Mouse (Mus musculus): ENCODE measurements around the gene Ppp1r36.
A peak's percentile ranks its signal among the peaks of the same experiment; 100 is the strongest.
"Not testable (repeated sequence)": the region's sequence is repeated elsewhere in the genome, so short reads cannot be mapped to it uniquely, and the experiment has no call there.

The Ppp1r36 gene

GRCm38 (mm10) chr12:76448127-76448526, 30.8 kb downstream of the Ppp1r36 start:
- DNase-seq (ENCODE audit: low spot score), result no peak

DNA sequence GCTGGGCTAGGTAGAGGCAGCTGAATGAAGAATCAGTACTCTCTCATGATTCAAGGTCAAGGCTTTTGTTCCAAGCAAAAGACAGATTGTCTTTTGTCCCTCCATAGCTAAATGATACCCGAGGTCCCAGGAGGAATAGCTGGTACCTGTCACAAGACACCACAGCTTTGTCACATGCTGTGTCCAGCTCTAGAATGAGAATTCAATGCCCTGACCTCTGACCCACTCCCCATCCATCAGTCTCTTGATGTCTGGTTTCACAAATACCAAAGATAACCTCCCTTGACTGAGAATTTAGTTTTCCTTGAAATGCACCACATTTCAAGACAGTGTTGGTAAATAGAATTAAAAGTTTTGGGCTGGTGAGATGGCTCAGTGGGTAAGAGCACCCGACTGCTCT, 34.9 kb downstream of the Ppp1r36 start:
- DNase-seq (ENCODE audit: low spot score), result no peak

- not testable (repeated sequence) for DNase-seq (ENCODE audit: low spot score)
These were observed 41.1 kb downstream of the Ppp1r36 start for GRCm38 (mm10) chr12:76458445-76458844.

DNA sequence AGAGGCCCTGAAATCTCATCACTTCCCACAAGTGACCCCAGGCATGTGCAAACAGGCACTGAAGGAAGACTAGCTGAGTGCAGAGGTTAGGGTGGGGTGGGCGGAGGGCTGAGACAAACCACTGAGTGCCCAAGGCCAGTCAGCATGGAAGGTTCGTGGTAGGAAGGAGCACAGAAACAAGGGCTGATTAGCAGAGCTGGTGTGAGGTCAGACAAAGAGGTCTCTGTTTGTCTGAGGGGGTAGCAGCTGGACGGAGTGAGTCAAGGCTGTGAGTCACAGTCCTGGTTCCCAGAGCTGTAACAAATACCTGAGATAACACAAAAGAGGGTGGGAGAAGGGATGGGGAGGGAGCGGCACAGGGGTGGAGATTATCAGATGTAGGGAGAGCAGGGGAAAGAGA, 41.7 kb downstream of the Ppp1r36 start:
- DNase-seq (ENCODE audit: low spot score), result no peak

GRCm38 (mm10) chr12:76463391-76463790, 46.1 kb downstream of the Ppp1r36 start:
- DNase-seq (ENCODE audit: low spot score), result no peak

GRCm38 (mm10) chr12:76464651-76465252, 47.4 kb downstream of the Ppp1r36 start:
- DNase-seq (ENCODE audit: low spot score), result no peak

DNA sequence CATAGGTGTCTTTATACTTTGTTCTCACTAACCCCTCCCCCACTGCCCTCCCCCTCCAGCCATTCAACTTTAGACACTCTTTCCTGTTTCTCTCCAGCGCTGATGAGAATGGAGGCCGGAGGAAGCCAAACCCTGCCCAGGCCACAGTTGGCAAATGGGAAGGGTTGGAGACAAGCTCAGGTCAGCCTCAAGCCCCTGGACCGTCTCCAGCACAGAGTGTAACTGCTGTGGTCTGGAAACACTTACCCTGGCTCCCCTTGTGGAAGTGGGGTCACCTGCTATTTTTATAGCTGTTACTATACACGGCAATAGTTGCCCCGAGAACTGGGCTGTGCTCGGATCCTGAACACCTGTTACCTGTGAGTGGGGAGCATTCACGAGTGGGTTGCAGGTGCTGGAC, 49.3 kb downstream of the Ppp1r36 start:
- no peak for DNase-seq (ENCODE audit: low spot score)

DNA sequence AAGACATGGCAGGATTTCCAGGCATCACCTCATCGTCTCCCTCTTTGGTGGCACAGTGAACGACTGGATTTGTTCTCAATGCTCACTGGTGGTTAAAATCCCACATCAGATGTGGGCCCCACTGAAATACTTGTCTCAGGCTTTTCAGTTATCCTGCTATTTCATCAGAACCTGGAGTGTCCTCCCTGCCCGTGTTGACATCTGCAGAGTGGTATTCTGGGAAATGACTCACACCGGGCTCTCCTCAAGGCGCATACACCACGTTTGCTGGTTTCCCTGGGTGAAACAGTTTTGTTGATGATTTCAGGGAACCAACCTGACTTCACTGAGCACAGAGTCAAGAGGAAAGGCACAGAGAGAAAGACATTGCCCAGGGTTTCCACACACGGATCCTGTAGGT, 49.9 kb downstream of the Ppp1r36 start:
- DNase-seq (ENCODE audit: low spot score), result no peak

DNA sequence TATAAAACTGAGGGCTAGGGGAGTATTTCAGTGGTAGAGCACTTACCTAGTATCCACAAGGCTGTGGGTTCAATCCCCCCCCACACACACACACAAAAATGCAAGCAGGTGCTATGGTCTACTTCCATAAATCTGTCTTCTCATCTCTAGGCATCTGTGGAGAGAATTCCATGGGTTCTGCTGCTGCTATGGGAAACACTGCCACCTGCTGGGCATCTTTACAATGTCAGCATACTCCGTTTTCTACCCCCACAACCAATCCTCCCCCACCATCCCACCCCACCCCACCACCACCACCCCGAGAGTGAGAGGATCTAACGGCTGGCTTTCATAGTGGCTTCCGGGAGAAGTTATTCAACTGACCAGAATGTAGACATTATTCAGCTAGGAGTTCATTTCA, 54.7 kb downstream of the Ppp1r36 start:
- peak; percentile 44 for DNase-seq (ENCODE audit: low spot score)

GRCm38 (mm10) chr12:76473562-76474245, 56.4 kb downstream of the Ppp1r36 start:
- no peak for DNase-seq (ENCODE audit: low spot score)

DNA sequence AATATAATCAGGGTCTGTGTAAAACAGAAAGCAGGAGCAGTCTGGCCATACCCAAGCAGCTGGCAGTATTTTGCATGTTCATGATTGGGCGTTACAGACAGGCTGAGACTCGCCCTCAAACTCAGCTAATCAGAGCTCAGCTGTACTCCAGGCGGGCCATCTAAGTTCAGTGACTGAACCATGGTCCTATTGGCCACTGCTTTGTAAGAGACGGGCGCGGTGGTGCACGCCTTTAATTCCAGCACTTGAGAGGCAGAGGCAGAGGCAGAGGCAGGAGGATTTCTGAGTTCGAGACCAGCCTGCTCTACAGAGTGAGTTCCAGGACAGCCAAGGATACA, 56.9 kb downstream of the Ppp1r36 start:
- DNase-seq (ENCODE audit: low spot score), result no peak

DNA sequence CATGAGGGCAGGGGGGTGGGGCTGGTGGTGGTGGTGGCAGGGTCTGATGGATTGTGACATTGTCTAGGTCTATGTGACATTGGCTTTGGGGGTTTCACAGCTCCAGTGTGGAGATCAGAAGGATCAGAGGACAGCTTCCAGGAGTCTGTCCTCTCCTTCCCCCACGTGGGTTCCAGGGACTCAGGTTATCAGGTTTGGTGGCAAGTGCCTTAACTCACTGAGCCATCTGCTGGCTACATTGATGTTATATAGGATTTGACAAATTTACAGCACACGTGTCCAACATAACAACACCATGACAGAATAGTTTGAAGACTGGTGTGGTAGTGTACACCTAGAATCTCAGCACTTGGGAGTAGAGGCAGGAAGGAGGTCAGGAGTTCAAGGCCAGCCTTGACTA, 57.5 kb downstream of the Ppp1r36 start:
- no peak for DNase-seq (ENCODE audit: low spot score)

DNA sequence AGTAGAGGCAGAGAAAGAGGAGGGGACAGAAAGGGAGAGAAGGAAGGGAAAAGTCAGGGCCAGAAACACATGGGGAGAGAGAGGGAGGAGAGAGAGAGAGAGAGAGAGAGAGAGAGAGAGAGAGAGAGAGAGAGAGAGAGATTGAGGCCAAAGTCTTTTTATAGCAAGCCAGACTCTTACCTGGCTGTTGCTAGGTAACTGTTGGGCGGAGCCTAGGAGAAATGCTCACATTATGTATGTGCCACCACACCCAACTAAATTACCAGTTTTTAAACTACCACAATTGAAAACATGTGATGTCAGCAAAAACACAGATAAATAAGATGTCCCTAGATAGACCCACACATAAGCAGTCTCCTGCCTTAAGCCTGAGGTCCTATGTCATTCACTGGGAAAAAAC, 58.8 kb downstream of the Ppp1r36 start:
- DNase-seq (ENCODE audit: low spot score), result no peak

DNA sequence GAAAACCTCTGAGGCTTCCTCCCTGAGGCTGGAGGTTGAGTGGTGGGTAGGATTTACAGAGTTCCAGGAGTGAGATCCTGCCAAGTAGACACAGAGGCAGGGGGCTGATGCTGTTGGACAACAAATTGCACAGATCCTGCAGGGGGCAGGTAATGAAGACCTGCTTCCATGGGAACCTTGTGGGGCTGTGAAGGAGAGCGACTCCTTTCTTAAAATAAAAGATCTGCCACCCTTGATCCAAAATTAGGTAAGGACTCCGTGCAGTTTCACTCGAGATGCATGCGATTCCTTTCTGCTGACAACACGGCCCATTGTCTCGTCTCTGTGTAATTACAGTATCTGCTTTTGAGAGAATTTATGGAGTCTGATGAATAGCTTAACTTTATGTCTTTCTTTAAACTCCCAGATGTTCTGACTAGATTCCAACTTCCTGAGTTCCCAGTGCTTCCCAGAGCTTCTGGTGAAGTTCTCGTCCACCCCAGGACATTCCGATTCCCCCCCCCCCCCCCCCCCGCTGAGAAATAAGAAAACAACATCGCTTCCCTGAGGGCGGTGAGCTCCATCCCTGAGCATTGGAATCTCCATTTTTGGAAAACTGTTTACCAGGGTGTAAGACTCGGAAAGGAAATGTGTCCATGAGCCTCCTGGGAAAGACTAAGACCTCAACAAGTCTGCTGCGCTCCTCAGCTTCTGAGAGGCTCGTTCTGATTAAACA, 61.1 kb downstream of the Ppp1r36 start:
- no peak for DNase-seq (ENCODE audit: low spot score)

- DNase-seq (ENCODE audit: low spot score), result no peak
These were observed 61.8 kb downstream of the Ppp1r36 start for GRCm38 (mm10) chr12:76479174-76479573.

- no peak for DNase-seq (ENCODE audit: low spot score)
These were observed 62.6 kb downstream of the Ppp1r36 start for GRCm38 (mm10) chr12:76479836-76480495.

GRCm38 (mm10) chr12:76482446-76482845, 65.1 kb downstream of the Ppp1r36 start:
- DNase-seq (ENCODE audit: low spot score), result no peak

DNA sequence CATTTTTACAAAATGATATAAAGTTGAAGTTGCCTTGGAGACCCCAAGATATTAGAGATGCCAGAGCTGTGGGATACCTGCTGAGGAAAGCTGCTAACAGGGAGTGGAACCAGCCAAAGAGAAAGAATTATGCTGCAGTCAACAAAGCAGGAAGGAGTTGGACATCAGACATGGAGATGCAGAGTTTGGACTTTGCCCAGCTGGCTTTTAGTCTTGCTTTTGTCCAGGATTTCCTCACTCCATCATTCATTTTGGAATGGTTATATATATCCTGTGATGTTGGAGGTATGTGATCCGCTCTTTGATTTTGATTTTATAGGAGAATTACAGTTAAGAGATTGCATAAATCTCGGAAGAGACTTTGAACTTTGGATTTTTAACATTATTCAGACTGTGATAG, 65.6 kb downstream of the Ppp1r36 start:
- no peak for DNase-seq (ENCODE audit: low spot score)

DNA sequence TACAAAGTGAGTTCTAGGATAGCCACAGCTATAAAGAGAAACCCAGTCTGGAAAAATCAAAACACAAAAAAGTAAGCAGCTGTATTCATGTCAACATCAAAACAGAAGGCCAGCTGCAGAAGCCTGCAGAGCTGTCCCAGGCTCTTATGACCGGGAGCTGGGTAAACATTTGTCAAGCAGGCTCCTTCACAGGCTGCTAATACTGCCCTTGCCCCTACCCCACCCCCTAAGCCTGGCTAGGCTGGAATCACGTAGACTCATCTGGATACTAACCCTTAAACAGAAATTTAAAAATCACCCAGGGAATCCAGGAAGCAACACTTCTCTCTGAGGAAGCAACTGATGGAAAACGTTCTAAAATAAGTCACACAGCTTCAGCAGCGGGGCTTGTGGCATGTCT, 67.5 kb downstream of the Ppp1r36 start:
- DNase-seq (ENCODE audit: low spot score), result no peak

GRCm38 (mm10) chr12:76485381-76485780, 68.0 kb downstream of the Ppp1r36 start:
- no peak for DNase-seq (ENCODE audit: low spot score)

DNA sequence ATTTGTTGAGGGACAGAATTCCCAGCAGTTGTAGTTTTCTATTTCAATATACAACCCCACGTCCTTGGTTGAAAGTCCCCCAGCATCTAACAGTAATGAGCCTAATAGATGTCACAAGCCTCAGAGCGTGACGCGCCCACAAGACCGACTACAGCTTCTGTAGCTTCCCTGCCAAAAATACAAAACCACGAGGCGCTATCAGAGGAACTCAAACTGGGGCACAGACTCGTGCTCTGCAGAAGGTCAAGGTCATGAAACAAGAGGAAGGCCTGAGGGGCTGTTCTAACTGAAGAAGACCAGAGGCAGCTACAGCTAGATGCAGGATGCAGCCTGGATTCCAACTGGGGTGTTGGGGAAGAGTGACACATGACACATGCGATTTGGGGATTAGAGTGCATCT, 69.6 kb downstream of the Ppp1r36 start:
- no peak for DNase-seq (ENCODE audit: low spot score)

Data from ovary, postnatal 14 days (tissue).